Mouse (Mus musculus): Measurements from ENCODE around the gene Nwd1.
"Not testable (repeated sequence)": the region's sequence is repeated elsewhere in the genome, so short reads cannot be mapped to it uniquely, and the experiment has no call there.

The Nwd1 gene

GRCm38 (mm10) chr8:72646060-72646767, at the start of gene Nwd1:
TSS of gene Nwd1 (plus strand) at chr8:72646711.
- DNase-seq (ENCODE audit: low spot score), result no peak

- DNase-seq (ENCODE audit: low spot score), result no peak
Observed at GRCm38 (mm10) chr8:72642885-72643284, 3.6 kb upstream of the Nwd1 start.

GRCm38 (mm10) chr8:72644601-72645000, 1.9 kb upstream of the Nwd1 start:
- no peak for DNase-seq (ENCODE audit: low spot score)

GRCm38 (mm10) chr8:72646768-72647143, 245 bp downstream of the Nwd1 start:
- no peak for DNase-seq (ENCODE audit: low spot score)

- no peak for DNase-seq (ENCODE audit: low spot score)
Observed at GRCm38 (mm10) chr8:72650697-72651096, 4.2 kb downstream of the Nwd1 start.

DNA sequence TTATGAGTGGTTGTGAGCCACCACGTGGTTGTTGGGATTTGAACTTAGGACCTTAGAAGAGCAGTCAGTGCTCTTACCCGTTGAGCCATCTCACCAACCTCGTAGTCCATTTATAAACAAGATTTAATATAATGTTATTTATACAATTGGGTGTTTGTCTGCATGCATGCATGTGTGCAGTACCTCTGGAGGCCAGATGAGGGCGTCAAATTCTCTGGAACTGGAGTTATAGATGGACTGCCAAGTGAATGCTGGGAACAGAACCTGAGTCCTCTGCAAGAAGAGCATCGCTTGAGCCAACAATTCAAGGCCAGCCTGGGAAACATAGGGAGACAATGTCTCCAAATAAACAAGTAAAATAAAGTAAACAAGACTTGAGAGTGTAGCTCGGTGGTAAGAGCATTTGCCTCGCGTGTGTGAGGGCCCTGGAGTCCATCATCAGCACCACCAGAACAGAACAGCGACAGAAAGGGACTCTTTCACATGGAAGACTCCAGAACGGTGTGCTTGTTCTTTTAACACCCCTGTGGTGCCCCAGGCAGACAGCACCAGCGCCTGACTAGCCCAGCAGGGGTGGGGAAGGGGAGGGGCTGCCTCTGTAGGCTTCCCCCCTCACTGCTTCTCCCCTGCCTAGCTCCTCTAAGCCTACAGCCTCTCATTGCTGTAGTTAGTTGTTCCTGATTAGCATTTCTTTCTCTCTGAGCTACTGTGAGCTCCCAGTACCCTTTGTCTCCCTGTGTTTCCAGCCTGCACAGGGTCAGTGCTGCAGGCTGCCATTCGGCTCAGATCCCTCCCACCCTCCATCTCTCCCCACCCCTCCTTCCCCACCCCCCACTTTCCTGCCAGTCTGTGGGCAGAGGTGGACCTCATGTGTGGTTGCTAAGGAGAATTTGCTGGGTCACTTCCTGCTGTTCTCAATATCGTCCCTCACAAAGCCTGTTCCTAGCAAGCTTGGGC, 8.3 kb downstream of the Nwd1 start:
- DNase-seq (ENCODE audit: low spot score), result peak; percentile 34

GRCm38 (mm10) chr8:72655522-72655912, 9.0 kb downstream of the Nwd1 start:
- no peak for DNase-seq (ENCODE audit: low spot score)

DNA sequence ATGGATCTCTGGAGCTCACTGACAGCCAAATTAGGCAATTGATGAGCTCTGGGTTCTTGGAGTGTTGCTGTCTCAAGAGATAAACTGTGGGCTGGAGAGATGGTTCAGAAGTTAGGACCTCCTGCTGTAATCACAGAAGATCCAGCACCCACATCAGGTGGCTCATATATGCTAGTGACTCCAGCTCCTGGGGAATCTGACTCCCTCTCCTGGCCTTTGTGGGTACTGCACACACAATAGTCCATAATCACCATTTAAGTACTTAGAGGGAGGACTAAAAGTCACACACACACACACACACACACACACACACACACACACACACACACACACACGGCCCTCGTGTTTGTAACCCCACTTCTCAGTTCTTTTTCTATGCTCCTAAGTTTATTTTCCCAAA, 13.5 kb downstream of the Nwd1 start:
- no peak for DNase-seq (ENCODE audit: low spot score)

DNA sequence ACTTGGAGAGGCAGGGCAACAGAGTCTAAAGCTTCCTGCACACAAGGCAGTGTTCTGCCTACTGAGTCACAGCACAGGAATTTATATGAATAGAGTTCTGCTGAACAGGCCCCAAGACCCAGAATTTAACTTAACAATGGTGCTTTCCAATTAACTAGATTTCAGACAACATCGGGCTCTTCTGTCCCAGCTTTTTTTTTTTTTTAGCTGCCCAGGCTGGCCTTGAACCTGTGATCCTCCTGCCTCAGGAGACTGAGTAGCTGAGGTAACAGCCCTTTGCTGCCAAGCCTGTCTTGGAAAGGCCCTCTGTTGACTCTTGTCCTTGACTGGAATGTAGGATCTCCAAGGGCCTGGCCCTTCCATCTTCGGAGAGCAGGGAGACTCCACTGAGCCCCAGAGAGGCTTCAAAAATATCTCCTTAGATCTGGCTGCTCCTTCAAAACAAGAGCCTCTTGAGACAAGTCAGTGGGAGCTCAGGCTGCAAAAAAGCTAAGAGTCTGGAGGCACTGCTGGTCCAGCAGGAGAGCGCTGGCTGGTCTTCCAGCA, 17.7 kb downstream of the Nwd1 start:
- no peak for DNase-seq (ENCODE audit: low spot score)

GRCm38 (mm10) chr8:72664757-72665156, 18.2 kb downstream of the Nwd1 start:
- peak; percentile 13 for DNase-seq (ENCODE audit: low spot score)

DNA sequence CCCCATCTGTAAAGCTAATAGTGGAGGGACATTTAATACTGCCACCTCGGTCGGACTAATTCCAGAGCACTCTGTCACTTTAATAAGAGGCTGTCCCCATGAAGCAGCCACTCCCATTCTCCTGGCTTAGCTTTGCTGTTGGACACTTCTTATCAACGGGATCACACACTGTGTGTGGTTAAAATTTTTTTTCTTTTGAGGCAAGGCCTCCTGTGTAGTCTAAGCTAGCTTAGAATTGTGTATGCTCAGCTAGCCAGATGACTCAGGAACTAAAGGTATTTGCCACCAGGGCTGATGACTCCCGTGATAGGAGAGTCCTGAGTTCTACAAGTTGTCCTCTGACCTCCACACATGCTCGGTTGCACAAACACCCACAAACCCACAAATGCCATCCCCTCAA, 18.9 kb downstream of the Nwd1 start:
- peak; percentile 71 for DNase-seq (ENCODE audit: low spot score)

DNA sequence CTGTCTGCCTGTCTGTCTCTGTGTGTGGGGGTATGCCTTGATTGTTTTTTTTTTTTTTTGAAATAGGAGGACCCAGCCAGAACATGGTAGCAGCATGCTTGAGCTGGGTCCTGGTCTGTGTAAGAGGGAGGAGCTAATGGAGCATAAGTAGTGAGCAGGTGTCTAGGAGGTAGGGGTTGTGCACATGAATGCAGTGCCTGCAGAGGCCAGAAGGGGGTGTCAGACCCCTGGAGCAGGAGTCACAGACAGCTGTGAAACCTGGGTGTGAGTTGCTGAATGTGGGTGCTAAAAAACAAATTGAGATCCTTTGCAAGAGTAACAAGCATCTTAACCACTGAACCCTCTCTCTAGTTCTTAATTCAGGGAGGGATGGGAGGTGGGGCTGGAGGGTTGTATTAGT, 22.4 kb downstream of the Nwd1 start:
- DNase-seq (ENCODE audit: low spot score), result no peak

DNA sequence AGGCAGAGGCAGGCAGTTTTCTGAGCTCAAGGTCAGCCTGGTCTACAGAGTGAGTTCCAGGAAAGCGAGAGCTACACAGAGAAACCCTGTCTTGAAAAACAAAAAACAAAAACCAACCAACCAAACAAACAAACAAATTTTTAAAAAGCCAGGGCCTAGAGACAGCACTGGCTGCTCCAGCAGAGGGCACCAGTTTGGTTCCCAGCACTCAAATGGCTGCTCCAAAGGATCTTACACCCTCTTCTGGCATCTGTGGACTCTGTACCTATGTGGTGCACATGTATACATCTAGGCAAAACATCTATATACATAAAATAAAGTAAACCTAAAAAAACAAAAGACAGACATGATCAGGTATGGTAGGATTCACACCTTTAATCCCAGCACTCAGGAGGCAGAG, 26.3 kb downstream of the Nwd1 start:
- DNase-seq (ENCODE audit: low spot score), result no peak

DNA sequence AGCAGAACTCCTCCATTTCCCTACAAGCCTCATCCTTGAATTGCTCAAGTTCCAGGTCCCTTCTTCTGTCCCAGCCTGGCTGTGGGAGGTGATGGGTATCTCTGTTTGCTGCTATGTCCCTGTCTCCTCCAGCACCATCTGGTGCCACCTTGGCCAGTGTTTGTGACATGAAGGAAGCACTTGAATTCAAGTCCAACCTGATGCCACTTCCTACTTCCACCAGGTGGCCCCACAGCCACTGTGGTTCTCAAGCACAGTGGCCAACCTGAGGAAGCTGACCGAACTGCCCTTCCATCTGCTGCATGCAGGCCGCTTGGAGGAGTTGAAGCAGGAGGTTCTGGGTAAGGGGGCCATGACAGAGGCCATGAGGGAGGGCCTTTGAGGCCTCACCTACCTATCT, 27.7 kb downstream of the Nwd1 start:
- no peak for DNase-seq (ENCODE audit: low spot score)

DNA sequence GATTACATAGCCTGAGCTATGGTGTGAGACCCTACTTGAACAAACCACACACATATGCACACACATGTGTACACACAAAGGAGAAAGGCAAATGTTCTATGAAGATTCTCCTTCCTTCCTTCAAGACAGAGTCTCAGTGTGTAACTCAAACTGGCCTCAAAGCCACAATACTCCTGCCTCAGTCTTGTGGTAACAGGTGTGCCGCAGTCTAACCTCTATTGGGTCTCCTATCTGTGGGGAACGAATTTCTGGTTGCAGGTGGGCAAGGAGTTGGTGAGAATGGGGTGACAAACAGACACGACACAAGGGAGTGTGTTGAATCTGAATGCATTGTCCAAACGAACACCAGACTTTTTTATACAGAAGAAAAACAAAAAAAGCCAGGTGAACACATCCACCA, 29.9 kb downstream of the Nwd1 start:
- no peak for DNase-seq (ENCODE audit: low spot score)

GRCm38 (mm10) chr8:72676844-72677243, 30.3 kb downstream of the Nwd1 start:
- not testable (repeated sequence) for DNase-seq (ENCODE audit: low spot score)

GRCm38 (mm10) chr8:72677331-72677730, 30.8 kb downstream of the Nwd1 start:
- no peak for DNase-seq (ENCODE audit: low spot score)

- peak; percentile 40 for DNase-seq (ENCODE audit: low spot score)
Observed at GRCm38 (mm10) chr8:72680133-72680532, 33.6 kb downstream of the Nwd1 start.

DNA sequence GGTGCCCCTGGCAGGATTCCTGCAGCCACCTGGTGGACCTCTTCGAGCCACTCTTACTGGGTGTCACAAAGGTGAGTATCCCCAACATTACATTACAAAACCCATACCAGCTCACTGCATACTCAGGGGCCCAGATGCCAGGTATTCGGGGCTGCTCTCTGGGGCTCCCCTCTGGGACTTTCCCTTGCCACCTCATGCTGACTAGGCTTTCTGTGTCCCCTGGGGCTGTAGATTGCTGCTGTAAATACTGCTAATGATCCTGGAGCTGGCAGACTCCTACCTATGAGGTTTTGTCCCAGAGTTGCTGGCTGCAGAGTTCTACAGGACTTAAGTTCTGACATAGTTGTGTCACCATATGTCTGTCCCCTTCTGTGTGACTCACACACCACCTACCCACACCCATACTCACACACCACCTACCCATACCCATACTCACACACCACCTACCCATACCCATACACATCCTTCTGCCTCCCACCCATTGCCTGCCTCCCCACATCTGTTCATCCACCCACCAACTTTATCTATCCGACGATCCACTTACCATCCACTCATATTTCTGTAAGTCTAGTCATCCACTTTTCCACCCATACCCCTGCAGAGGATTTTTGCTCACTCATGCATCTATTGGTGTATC, 35.7 kb downstream of the Nwd1 start:
- DNase-seq (ENCODE audit: low spot score), result no peak

DNA sequence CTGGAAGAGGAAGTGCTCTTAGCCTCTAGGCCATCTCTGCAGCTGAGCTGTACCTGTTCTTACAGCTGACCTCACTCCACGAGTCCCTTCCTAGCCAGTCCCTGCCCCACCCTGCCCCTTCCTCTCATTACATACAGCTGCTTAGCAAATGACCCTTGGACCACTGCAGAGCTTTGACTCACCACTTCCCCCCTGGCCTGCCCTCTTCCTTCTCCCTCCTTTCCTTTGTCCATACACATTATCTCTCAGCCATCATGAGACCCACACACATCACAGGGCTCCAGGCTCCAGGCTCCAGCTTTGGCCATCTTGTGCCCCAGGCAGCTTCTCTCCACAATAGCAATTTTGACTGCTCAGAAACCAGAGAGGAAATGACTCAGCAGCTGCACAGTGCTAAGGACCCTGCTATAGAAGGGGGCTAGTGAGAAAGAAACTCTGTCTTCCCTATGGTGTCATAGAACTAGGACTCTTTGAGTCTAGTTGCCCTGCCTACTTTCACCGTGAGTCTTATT, 36.6 kb downstream of the Nwd1 start:
- DNase-seq (ENCODE audit: low spot score), result peak; percentile 60

DNA sequence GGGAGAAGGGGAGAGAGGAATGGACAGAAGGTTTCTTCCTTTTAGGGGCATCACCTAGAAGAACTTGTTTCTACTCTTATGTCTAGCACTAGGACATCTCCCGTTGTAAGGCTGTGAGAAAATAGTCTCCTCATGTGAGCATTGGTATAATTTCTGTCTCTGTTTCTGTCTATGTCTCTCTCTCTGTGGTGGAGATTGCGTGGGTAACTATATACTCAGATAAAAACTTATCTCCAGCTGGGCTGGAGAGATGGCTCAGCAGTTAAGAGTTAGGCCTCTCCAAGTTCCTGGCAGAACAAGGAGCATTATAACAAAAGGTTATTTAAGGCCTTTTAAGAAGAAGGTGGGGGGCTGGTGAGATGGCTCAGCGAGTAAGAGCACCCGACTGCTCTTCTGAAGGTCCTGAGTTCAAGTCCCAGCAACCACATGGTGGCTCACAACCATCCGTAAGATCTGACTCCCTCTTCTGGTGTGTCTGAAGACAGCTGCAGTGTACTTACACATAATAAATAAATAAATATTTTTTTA, 37.1 kb downstream of the Nwd1 start:
- not testable (repeated sequence) for DNase-seq (ENCODE audit: low spot score)

GRCm38 (mm10) chr8:72698349-72698926, 51.9 kb downstream of the Nwd1 start:
- no peak for DNase-seq (ENCODE audit: low spot score)

Data from yolk sac, embryonic 10.5 days (tissue).